Mouse (Mus musculus) lung, adult 2 months (tissue): ENCODE measurements at regions not wholly inside any gene's neighbourhood (a gene's known extent, or its start where the extent isn't known, plus 50 kb on each side); places are given as distances from the start of the nearest gene placed in this dataset.

ENCODE experiments used
- DNase-seq: peaks from one replicate; pipeline ENCODE4 v3.0.0; 2022
- H3K4me1 ChIP-seq: fragments of 200-500 bp; 2 replicates; pipeline ENCODE4 v1.6.1; 2011; ENCODE audit warnings: low read length; ENCODE audit not compliant: control insufficient read depth, insufficient read depth
- H3K4me3 ChIP-seq: fragments of 200-500 bp; replicated peaks from 2 replicates; pipeline ENCODE3; 2011; ENCODE audit warnings: low read depth, mild to moderate bottlenecking, control low read depth, low read length; ENCODE audit errors: extremely low read depth
- CTCF ChIP-seq: fragments of 200-500 bp; IDR thresholded peaks from 2 replicates; pipeline ENCODE4 v1.5.1; 2011; ENCODE audit warnings: mild to moderate bottlenecking, low read length, control low read depth; ENCODE audit not compliant: insufficient read depth
- POLR2A ChIP-seq: fragments of 200-500 bp; IDR thresholded peaks from 2 replicates; pipeline ENCODE4 v1.6.1; 2011; ENCODE audit warnings: low read depth, mild to moderate bottlenecking, control low read depth, low read length, borderline replicate concordance; ENCODE audit errors: extremely low read depth
- WGBS: fragments of 180-500 bp; shearing (Covaris S2); methylation state at CpG from one replicate; pipeline ENCODE4 v1.1.7; 2018; 5-methylcytosine and 5-hydroxymethylcytosine counted together

DNA sequence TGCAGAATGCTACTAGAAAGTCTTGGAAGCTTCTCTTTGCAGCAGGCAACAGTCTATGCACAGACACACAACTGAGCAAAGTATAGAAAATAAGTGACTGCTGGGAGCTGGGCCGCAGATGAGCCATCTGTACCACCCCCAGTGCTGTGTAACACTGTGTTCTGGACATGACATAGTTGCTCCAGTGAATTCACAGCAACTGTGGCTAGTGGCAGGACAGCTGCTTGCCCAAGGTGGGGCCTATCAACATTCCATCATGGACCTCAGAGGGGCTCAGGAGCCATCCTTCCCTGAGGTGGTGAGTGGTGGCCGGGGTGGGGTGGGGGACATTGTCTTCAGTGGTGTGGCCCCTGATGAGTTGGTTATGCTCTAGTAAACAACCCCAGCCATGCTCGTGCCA lies 177.9 kb downstream of the Rybp start:
- Histone ChIP-seq H3K4me1 (peaks cover 10% of the 10 kb centered on the region; the same call in 1 of the 2 replicates), H3K4me3 (no peak overlapping the region)
- TF ChIP-seq POLR2A (no peak), CTCF (no peak)
- 70% methylated on average over 3 of the region's 3 CpGs for WGBS
- DNase-seq = no peak

DNA sequence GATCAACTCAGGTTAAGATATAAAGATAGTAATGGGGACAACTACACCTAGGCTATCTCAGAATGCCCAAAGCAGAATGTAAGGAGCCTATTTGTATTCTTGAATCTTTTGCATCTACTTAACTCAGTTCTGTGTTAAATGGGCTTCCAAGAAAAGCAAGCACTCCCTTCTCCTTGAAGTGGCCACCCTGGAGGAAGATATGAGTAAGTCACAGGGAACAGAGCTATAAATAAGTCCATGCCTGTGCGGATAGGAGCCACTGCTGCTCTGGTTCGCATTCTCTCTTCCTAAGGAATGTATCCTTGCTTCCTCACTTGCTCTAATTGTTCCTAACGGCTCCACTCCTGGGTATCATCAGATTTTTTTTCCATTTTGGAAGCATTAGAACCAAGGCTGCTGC lies 179.8 kb downstream of the Rybp start:
- TF ChIP-seq POLR2A (no peak), CTCF (no peak)
- peaks cover 10% of the 10 kb centered on the region; the same call in 1 of the 2 replicates for H3K4me1 ChIP-seq
- 79% methylated on average over 3 of the region's 3 CpGs for WGBS
- DNase-seq = no peak
- H3K4me3 ChIP-seq = no peak overlapping the region

DNA sequence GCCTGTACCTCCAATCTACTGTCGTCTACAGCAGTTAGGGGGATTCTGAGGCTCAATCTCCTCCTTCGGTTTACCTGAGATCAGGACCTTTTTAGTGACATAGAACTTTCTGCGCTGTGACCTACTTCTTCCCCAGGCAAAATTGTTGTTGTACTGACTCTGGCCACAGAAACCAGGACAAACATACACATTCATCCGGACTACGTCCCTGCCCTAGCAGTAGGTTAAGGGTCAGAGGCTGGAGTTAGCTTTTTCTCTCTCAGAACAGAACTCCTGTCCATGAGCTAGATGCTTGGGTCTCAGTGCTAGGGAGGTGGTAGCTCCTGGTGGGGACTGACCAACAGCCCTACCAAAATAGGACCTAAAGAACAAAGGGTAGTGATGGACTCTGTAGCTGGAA lies 180.2 kb downstream of the Rybp start:
- Histone ChIP-seq H3K4me3 (no peak overlapping the region), H3K4me1 (peaks cover 10% of the 10 kb centered on the region; the same call in 1 of the 2 replicates)
- TF ChIP-seq CTCF (no peak), POLR2A (no peak)
- 94% methylated on average over 5 of the region's 5 CpGs for WGBS
- DNase-seq = no peak

DNA sequence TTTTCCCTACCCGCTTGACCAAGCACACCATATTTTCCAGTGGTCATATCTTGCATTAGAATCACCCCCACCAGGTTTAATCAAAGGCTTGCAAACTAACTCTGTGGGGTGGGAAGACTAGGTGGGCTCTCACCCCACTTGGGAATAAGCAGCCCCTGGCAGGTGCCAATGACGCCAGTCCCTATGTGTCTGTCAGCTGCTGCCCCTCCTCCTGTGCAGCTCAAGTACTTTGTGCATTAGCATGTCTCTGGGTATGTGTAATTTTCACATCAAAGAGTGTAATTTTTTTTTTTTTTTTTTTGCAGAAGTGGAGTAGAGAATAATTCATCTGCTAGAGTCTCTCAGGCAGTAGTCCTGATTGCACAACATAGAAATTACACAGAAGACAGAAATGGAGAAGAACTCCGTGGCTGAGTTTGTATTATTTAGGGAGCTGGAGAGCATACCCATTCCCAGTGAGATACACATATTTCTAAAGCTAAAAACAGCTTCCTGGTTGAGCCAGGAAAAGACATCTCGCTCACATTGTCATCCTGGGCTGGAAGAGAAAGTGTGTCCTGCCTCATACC lies 186.6 kb downstream of the Rybp start:
- Histone ChIP-seq H3K4me1 (no peaks in the 10 kb centered on the region), H3K4me3 (no peak overlapping the region)
- WGBS = 65% methylated on average over 4 of the region's 4 CpGs
- TF ChIP-seq CTCF = no peak
- no peak for DNase-seq

DNA sequence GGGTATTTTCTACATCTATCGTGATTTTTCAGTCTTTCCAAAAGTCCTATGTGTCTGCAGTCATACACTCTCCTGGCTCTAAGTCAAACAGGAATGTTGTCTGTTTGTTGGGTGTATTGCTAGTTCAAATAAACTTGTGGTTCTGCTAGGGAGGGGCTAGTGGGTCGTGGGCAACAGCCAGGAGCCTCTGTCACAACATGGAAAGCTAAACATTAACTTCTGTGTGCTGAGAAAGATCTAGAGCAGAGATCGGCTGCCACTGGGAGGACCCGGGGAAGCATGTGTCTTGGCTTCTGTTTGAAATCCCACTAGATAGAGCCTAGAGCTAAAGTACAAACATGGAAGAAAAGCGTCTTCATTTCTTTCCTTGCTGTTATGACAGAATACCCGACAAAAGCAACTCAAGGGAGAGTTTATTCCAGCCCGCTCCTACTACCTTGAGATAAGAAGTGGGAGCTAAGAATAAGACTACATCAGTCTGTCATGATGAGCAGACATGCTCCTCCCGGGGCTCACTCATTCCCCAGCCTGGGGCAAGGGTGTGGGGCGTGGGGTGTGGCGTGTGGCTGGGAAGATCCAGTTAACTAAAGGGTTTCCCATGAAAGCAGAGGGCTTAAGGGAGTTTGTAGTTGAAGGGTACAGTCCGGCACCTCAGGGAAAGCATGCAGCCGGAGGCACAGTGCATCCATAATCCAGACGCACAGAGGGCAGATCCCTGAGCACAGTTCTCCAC lies 190.7 kb downstream of the Rybp start:
- TF ChIP-seq POLR2A = no peak
- no peak for TF ChIP-seq CTCF
- H3K4me3 ChIP-seq = no peak overlapping the region
- H3K4me1 ChIP-seq = no peaks in the 10 kb centered on the region
- DNase-seq = no peak
- WGBS = 64% methylated on average over 13 of the region's 13 CpGs

DNA sequence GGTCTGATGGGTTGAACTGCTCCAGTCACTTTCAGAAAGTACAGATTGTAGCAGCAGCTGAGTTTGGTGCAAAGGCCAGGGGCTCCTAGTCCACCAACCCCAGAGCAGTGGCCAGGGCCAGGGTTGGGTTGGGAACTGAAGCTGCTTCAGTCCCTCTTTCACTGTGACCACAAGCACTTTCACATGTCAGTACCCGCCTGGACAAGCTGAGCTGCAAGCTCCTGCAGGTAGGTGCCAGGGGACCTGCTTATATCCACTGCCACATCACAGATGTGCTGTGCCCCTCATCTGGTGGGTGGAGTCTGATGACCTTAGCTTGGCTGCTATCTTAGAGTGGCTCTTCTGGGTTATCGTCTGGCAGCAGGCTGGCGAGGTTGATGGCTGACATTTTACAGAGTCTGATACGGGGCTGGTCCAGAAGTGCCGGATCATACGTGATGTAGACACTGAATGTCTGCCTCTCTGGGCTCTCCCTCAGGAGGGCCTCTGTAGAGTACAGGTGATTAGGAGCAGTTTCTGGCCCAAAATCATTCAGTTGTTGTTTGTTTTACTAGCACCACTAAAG lies 192.6 kb downstream of the Rybp start:
- no peak for DNase-seq
- no peak overlapping the region for H3K4me3 ChIP-seq
- 87% methylated on average over 6 of the region's 6 CpGs for WGBS
- TF ChIP-seq CTCF (no peak), POLR2A (no peak)
- no peaks in the 10 kb centered on the region for H3K4me1 ChIP-seq

DNA sequence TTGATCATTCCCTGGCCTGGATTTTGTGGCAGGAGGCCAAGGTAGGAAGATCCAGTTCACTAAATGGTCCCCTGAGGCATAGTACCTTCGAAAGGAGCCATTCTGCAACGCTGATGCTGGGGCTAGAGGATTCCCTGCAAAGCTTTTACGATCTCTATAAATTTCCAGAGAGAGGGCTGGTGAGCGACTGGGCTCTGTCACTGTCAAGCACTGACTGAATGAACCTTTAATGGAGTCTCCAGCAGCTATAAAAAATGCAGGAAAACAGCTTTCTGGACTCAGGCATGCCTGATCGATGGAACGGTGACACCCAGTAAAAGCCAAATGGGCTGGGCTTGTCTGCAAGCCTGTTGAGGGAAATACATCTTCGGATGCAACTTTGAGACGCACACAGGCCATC lies 194.4 kb downstream of the Rybp start:
- H3K4me1 ChIP-seq = no peaks in the 10 kb centered on the region
- no peak for TF ChIP-seq CTCF
- DNase-seq = no peak
- 74% methylated on average over 8 of the region's 8 CpGs for WGBS
- no peak overlapping the region for H3K4me3 ChIP-seq

DNA sequence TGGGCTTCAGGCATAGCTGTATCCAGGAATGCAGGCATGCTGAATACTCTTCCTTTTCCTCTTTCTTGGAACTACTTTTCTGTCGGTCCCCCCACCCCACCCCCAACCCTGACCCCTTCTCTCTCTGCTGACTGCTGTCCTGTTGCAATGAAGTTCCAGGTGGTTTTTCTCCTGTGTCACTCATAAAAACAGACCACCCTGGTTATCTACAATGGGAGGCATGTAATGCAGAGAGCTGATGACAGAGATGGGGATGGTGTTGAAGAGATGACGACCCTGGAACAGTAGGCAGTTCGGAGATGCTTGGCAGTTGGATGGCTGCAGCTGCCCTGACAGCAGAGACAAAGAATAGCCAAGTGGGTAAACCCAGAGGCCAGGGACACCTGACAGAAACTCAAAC lies 195.5 kb downstream of the Rybp start:
- Histone ChIP-seq H3K4me3 (no peak overlapping the region), H3K4me1 (no peaks in the 10 kb centered on the region)
- WGBS = 66% methylated on average over 3 of the region's 3 CpGs
- TF ChIP-seq CTCF = no peak
- TF ChIP-seq POLR2A = no peak
- DNase-seq = no peak

DNA sequence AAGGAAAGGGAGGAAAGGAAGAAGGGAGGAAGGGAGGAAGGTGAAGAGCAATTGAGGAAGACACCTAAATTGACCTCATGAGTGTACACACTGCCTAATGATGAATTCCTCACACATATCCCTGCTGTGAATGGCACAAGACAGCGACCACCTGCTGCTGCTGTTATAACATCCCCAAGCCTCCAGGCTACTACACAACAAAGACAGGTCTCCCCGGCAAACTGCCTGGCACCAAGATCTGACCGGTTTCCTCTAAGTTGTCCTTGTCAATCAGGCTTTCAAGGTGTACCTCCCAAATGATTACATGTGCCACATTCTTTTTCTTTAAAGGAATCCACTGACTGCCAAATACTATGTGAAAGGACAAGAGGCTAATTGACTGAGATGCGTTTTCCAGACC lies 198.7 kb downstream of the Rybp start:
- no peak for DNase-seq
- no peak for TF ChIP-seq POLR2A
- no peak for TF ChIP-seq CTCF
- 74% methylated on average over 4 of the region's 4 CpGs for WGBS
- Histone ChIP-seq H3K4me3 (no peak overlapping the region), H3K4me1 (no peaks in the 10 kb centered on the region)

DNA sequence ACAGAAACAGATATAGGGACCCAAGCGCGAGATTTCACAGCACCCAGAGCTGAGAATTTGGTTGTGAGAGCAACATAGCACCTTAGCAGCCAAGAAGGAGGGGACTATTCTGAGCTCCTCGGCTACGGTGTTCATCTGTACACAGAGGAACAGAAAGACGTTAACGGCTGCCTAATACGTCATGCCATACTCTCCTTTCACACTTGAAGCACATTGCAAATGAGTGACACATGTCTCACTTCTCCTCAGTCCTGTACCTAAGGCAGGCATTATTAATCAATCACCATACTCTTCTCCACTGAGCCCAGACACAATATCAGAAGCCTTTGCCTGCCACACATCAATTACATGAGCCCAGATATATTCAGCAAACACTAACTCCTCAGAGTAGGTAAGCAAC lies 200.5 kb downstream of the Rybp start:
- WGBS = 79% methylated on average over 7 of the region's 7 CpGs
- DNase-seq = no peak
- H3K4me1 ChIP-seq = no peaks in the 10 kb centered on the region
- TF ChIP-seq POLR2A (no peak), CTCF (no peak)
- no peak overlapping the region for H3K4me3 ChIP-seq
